Mouse (Mus musculus): Measurements from ENCODE around the gene Naip5.
"Not testable (repeated sequence)": the region's sequence is repeated elsewhere in the genome, so short reads cannot be mapped to it uniquely, and the experiment has no call there.

The Naip5 gene

GRCm38 (mm10) chr13:100246223-100246622, at the start of gene Naip5:
Gene Naip5 (minus strand): TSS chr13:100246323.
- in situ Hi-C loops (cut with MboI; ENCODE audit: low pct_unique_long_range_greater_than_20kb in 1 of 2, low sequenced_read_pairs in 2 of 2, unreplicated experiment in 1 of 2), result not testable (repeated sequence)

- in situ Hi-C loops (cut with MboI; ENCODE audit: low pct_unique_long_range_greater_than_20kb in 1 of 2, low sequenced_read_pairs in 2 of 2, unreplicated experiment in 1 of 2), result loop anchor here in 1 of 2 experiments (10.0 kb wide), 1 partner anchor 60 kb away; no protein-coding TSS in a partner anchor
Measured at GRCm38 (mm10) chr13:100284611-100285010, 38.5 kb upstream of the Naip5 start.

- in situ Hi-C loops (cut with MboI; ENCODE audit: low pct_unique_long_range_greater_than_20kb in 1 of 2, low sequenced_read_pairs in 2 of 2, unreplicated experiment in 1 of 2), result not testable (repeated sequence)
Measured at GRCm38 (mm10) chr13:100271474-100272132, 25.5 kb upstream of the Naip5 start.

- in situ Hi-C loops (cut with MboI; ENCODE audit: low pct_unique_long_range_greater_than_20kb in 1 of 2, low sequenced_read_pairs in 2 of 2, unreplicated experiment in 1 of 2), result not testable (repeated sequence)
Measured at GRCm38 (mm10) chr13:100256996-100257395, 10.9 kb upstream of the Naip5 start.

GRCm38 (mm10) chr13:100255925-100256324, 9.8 kb upstream of the Naip5 start:
- in situ Hi-C loops (cut with MboI; ENCODE audit: low pct_unique_long_range_greater_than_20kb in 1 of 2, low sequenced_read_pairs in 2 of 2, unreplicated experiment in 1 of 2), result not testable (repeated sequence)

DNA sequence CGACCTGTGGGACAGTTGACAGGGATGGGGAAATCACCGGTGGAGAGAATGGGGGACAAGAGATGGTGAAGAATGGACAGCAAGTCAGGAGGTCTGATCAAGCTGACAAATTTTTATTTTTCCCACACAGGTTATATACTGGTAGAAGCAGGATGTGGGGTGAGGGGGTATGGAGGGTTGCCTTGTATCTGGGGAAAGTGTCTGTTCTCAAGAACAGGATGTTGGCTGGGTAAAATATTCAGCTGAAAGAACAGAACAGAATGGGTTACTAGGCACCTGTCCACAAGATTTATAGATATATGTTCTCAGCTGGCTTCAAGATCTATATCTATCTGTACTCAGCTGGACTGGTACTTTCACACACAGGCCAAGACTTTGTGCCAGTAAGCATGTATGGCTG, 5.8 kb upstream of the Naip5 start:
- in situ Hi-C loops (cut with MboI; ENCODE audit: low pct_unique_long_range_greater_than_20kb in 1 of 2, low sequenced_read_pairs in 2 of 2, unreplicated experiment in 1 of 2), result not testable (repeated sequence)

GRCm38 (mm10) chr13:100246896-100247519, 885 bp upstream of the Naip5 start:
- in situ Hi-C loops (cut with MboI; ENCODE audit: low pct_unique_long_range_greater_than_20kb in 1 of 2, low sequenced_read_pairs in 2 of 2, unreplicated experiment in 1 of 2), result not testable (repeated sequence)

- in situ Hi-C loops (cut with MboI; ENCODE audit: low pct_unique_long_range_greater_than_20kb in 1 of 2, low sequenced_read_pairs in 2 of 2, unreplicated experiment in 1 of 2), result no loop called here
Measured at GRCm38 (mm10) chr13:100243702-100244101, 2.4 kb downstream of the Naip5 start.

DNA sequence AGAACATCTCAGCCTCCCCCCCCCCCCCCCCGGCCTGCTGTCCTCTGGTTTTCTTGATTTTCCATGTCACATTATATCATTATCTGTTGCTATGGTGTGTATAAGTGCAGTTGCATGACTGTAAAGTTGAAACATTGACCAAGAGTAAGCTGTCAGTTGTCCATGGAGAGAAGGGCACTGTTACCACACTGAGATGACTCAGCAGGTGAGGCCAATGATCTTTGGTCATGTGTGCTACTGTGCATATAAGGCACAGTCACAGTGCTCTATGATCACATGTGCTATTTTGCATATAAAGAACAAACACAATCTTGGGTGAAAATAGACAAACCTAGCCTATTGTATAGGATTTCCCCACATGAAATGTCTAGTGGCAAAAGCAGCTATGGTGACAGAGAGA, 32.4 kb downstream of the Naip5 start:
- in situ Hi-C loops (cut with MboI; ENCODE audit: low pct_unique_long_range_greater_than_20kb in 1 of 2, low sequenced_read_pairs in 2 of 2, unreplicated experiment in 1 of 2), result not testable (repeated sequence)

- in situ Hi-C loops (cut with MboI; ENCODE audit: low pct_unique_long_range_greater_than_20kb in 1 of 2, low sequenced_read_pairs in 2 of 2, unreplicated experiment in 1 of 2), result no loop called here
Measured at GRCm38 (mm10) chr13:100210540-100210939, 35.6 kb downstream of the Naip5 start.

- in situ Hi-C loops (cut with MboI; ENCODE audit: low pct_unique_long_range_greater_than_20kb in 1 of 2, low sequenced_read_pairs in 2 of 2, unreplicated experiment in 1 of 2), result no loop called here
Measured at GRCm38 (mm10) chr13:100203319-100203718, 42.8 kb downstream of the Naip5 start.

DNA sequence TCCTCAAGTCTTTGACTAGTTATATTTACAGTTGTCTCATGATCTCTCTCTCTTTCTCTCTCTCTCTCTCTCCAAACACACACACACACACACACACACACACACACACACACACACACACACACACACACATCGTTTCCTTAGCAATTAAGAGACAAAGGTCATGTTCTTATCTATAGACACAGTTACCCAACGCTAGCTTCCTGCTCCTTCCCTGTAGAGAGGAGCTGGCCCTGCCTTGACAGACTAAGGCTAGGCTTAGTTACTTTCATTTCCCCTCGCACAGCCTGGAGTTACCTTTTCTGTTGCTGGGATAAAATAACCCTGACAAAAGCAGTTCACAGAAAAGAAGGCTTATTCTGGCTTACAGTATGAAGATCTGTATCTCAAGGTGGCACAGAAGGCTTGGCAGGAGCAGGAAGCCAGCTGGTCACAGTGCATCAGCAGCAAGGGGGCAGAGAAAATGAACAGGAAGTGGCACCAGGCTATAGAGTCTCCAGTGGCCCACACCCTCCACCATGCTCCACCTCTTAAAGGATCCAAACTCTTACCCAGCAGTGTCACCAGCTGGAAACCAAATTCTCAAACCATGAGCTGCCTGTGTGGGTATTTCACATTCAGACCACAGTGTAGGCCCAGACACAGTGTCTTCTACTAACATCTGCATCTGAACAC, 44.3 kb downstream of the Naip5 start, which contains the start of gene Naip2:
Naip2 (minus strand) TSS at position 434 of the 675 bp plus-strand sequence.
- in situ Hi-C loops (cut with MboI; ENCODE audit: low pct_unique_long_range_greater_than_20kb in 1 of 2, low sequenced_read_pairs in 2 of 2, unreplicated experiment in 1 of 2), result not testable (repeated sequence)

DNA sequence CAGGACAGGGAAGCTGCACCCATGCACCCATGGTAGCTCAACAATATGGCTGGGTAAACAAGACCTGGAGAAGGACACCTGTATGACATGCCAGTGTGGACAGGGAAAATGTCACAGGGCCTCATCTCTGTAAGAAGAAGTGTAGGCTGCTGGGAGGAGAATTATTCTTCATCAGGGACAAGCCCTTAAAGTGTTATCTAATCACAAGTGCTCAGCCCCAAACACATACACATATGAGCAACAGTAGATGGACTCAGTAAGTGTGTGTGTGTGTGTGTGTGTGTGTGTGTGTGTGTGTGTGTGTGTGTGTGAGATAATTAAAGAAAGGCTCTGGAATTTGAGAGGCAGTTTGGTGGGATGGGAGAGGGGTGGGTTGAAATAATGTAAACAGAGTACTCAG, 45.3 kb downstream of the Naip5 start:
- in situ Hi-C loops (cut with MboI; ENCODE audit: low pct_unique_long_range_greater_than_20kb in 1 of 2, low sequenced_read_pairs in 2 of 2, unreplicated experiment in 1 of 2), result no loop called here

DNA sequence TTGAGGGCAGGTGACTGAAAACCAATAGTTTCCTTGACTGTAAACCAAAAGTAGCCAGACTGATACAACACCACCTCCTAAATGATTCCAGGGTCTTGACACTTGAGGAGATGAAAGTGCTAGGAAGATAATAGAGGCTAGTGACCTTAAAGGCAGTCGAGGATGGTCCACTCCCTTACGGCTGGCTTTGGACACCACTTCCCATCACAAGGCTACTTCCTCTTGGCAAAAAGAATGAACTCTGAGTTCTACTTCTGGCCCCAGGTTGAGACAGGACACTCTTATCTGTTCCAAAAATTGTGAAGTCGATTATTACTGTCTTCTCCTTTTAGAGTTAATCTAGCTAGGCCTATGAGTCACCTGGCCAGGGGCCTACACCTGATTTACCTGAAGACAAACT, 50.7 kb downstream of the Naip5 start:
- in situ Hi-C loops (cut with MboI; ENCODE audit: low pct_unique_long_range_greater_than_20kb in 1 of 2, low sequenced_read_pairs in 2 of 2, unreplicated experiment in 1 of 2), result no loop called here

- in situ Hi-C loops (cut with MboI; ENCODE audit: low pct_unique_long_range_greater_than_20kb in 1 of 2, low sequenced_read_pairs in 2 of 2, unreplicated experiment in 1 of 2), result not testable (repeated sequence)
Measured at GRCm38 (mm10) chr13:100183111-100183510, 63.0 kb downstream of the Naip5 start.

DNA sequence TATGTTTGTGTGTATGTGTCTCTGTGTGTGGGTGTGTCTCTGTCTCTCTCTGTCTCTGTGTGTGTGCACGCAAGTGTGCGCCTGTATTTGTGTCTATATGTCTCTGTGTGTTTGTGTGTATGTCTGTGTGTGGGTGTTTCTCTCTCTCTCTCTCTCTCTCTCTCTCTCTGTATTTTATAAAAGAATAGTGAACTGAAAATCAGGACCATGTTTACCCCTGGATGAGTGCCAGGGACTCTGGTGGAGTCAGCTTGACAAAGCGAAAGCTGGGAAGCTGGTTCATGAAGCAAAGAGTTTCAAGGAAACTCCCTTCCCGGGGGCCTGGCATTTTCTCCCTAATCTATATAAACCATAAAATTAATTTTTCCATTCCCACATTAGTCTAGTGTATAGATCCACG, 71.8 kb downstream of the Naip5 start:
- in situ Hi-C loops (cut with MboI; ENCODE audit: low pct_unique_long_range_greater_than_20kb in 1 of 2, low sequenced_read_pairs in 2 of 2, unreplicated experiment in 1 of 2), result not testable (repeated sequence)

GRCm38 (mm10) chr13:100166378-100166777, 79.7 kb downstream of the Naip5 start:
- in situ Hi-C loops (cut with MboI; ENCODE audit: low pct_unique_long_range_greater_than_20kb in 1 of 2, low sequenced_read_pairs in 2 of 2, unreplicated experiment in 1 of 2), result not testable (repeated sequence)

GRCm38 (mm10) chr13:100162467-100162866, 83.7 kb downstream of the Naip5 start:
- in situ Hi-C loops (cut with MboI; ENCODE audit: low pct_unique_long_range_greater_than_20kb in 1 of 2, low sequenced_read_pairs in 2 of 2, unreplicated experiment in 1 of 2), result not testable (repeated sequence)

All from mouse embryonic stem cell (cell line).